Comparison of ENCODE assay signal across 8 mouse cellular contexts in the genomic region with DNA sequence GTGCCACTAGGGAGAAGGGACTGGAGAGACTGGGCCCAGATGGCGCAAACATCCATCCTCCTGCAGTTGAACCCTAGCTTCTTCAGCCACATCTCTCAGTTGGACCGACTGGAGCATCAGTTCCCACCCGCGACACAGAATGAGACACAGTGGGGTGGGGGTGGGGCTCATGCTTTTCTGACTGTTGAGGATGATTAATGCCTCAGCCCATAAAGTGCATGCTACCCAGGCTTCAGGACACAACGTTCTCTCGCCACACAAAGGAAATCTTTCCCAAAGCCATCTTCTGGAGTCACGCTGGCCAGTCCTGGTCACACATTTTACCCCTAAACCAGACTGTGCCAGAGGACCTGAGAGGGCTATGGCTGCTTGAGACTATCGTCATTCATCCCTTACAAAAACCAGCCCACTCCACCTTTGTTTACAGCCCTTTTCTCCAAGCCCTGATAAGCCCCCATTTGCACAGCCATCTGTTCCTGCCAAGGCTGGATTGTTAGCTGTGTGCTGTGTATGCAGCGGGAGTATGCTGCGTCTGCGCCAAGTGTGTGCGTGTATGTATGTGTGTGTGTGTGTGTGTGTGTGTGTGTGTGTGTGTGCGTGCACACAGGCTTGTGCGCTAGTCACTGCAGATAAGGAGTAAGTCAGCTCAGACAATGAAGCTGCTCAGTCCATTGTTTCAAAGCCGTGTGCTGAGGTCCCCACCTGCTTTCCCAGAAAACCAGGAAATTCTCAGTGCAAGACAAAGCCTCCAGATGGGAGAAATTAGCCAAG. TPM values are rescaled to one million over a fixed set of nuclear protein-coding genes. Genes with fewer than 3 reads are reported as not detected.
DNase-seq lines count a peak whose midpoint lies in the region; ATAC-seq lines count a peak whose summit lies in the region.
"Had no signal": no experiment of that assay in that cellular context is flagged by ENCODE, and none has a peak within 500 bp of the region (broad histone marks: within the 10 kb centered on the region; RNA-seq: fewer than 3 reads in every experiment).

No protein-coding gene starts in this region.

- WGBS in hindbrain, embryonic 10.5 days = 62% methylated on average over 15 of the region's 15 CpGs
- WGBS in limb, embryonic 13.5 days = 43% methylated on average over 15 of the region's 15 CpGs

- H3K4me3 ChIP-seq in hindbrain, embryonic 10.5 days = no peak overlapping the region
- H3K4me3 ChIP-seq in limb, embryonic 13.5 days = no peak overlapping the region
- H3K4me3 ChIP-seq: liver, embryonic 13.5 days had no signal

- no peak overlapping the region for H3K9ac ChIP-seq in limb, embryonic 13.5 days
- H3K9ac ChIP-seq: liver, embryonic 13.5 days had no signal

- H3K4me2 ChIP-seq in limb, embryonic 13.5 days (replicated peaks) = 0 out of 2 replicates have a peak overlapping the region, but pooled peaks have one; percentile 2
- H3K4me2 ChIP-seq: liver, embryonic 13.5 days had no signal

- peak; percentile 61 for DNase-seq in MN1 (ENCODE audit: low spot score)
- peak; percentile 69 for DNase-seq in brain, adult 2 months (ENCODE audit: low read depth, low spot score)
- DNase-seq in hindbrain, embryonic 10.5 days (ENCODE audit: low spot score) = peak; percentile 65
- peak; percentile 42 for DNase-seq in right cerebral cortex, postnatal 25 days
- DNase-seq in adrenal gland, postnatal 10 days = no peak
- DNase-seq in liver = no peak
- DNase-seq: liver, embryonic 13.5 days had no signal

- H3K27me3 ChIP-seq in hindbrain, embryonic 10.5 days (ENCODE audit: insufficient read depth, poor library complexity, severe bottlenecking) = no peaks in the 10 kb centered on the region
- H3K27me3 ChIP-seq in limb, embryonic 13.5 days = no peaks in the 10 kb centered on the region
- H3K27me3 ChIP-seq: liver, embryonic 13.5 days had no signal

- H3K4me1 ChIP-seq in hindbrain, embryonic 10.5 days (replicated peaks) = peaks cover 39% of the 10 kb centered on the region
- H3K4me1 ChIP-seq in limb, embryonic 13.5 days = peaks cover 28% of the 10 kb centered on the region
- H3K4me1 ChIP-seq: liver, embryonic 13.5 days had no signal

- H3K36me3 ChIP-seq in hindbrain, embryonic 10.5 days = no peaks in the 10 kb centered on the region
- no peaks in the 10 kb centered on the region for H3K36me3 ChIP-seq in limb, embryonic 13.5 days
- H3K36me3 ChIP-seq: liver, embryonic 13.5 days had no signal

- ATAC-seq in limb, embryonic 13.5 days (ENCODE audit: low FRiP score, low read depth) = no peak

- peak overlapping the region; percentile 88 for H3K27ac ChIP-seq in hindbrain, embryonic 10.5 days
- peak overlapping the region; percentile 29; the same call in 1 of the 2 replicates for H3K27ac ChIP-seq in limb, embryonic 13.5 days
- H3K27ac ChIP-seq: liver, embryonic 13.5 days had no signal

- H3K9me3 ChIP-seq in hindbrain, embryonic 10.5 days = no peaks in the 10 kb centered on the region
- H3K9me3 ChIP-seq in limb, embryonic 13.5 days = no peaks in the 10 kb centered on the region
- H3K9me3 ChIP-seq: liver, embryonic 13.5 days had no signal

RNA-seq across cellular contexts. Expression of gene Chchd6, which starts 18.1 kb away (rescaled TPM):
- 89.0 and 103 TPM in 2 replicates for polyA plus RNA-seq in hindbrain, embryonic 10.5 days (2016; fragmentation: Nextera tagmentation; extraction: Ambion mirVana)
- 55.0 and 59.1 TPM in 2 replicates for polyA plus RNA-seq in limb, embryonic 13.5 days (2015; fragmentation: Nextera tagmentation; extraction: Ambion mirVana)
- 10 to 100 TPM; 29.2 to 34.1 TPM for total RNA-seq in adrenal gland, postnatal 10 days (2021)

RNA-seq across cellular contexts. Expression of gene Txnrd3, which starts 30.3 kb away (rescaled TPM):
- polyA plus RNA-seq in hindbrain, embryonic 10.5 days (2016; fragmentation: Nextera tagmentation; extraction: Ambion mirVana) = 9.9 and 12.0 TPM in 2 replicates
- 8.1 and 9.5 TPM in 2 replicates for polyA plus RNA-seq in limb, embryonic 13.5 days (2015; fragmentation: Nextera tagmentation; extraction: Ambion mirVana)
- total RNA-seq in adrenal gland, postnatal 10 days (2021) = 10 to 100 TPM; 14.4 TPM

Comparison
In these comparisons a context has a peak if more than half of its experiments do, and no peak if none do; other contexts are left out.
1. DNase-seq: peak in MN1 (single experiment), brain, adult 2 months (single experiment), hindbrain, embryonic 10.5 days (single experiment) and right cerebral cortex, postnatal 25 days (single experiment); none in adrenal gland, postnatal 10 days (single experiment) and liver (single experiment).